Mouse (Mus musculus) megakaryocyte-erythroid progenitor cell, adult 5 weeks (primary cell): ENCODE measurements around the gene Mkks. TPM values are rescaled to one million over a fixed set of nuclear protein-coding genes. Genes with fewer than 3 reads are reported as not detected.

ENCODE experiments used
- polyA plus RNA-seq: library from polyadenylated mRNA; stranded (reverse); fragments of >175 nt; gene quantifications from 2 replicates; pipeline ENCODE4 v1.2.3, GENCODE M21; 2012

Gene Mkks
- polyA plus RNA-seq = 0.29 and 0.31 TPM in 2 replicates

DNA sequence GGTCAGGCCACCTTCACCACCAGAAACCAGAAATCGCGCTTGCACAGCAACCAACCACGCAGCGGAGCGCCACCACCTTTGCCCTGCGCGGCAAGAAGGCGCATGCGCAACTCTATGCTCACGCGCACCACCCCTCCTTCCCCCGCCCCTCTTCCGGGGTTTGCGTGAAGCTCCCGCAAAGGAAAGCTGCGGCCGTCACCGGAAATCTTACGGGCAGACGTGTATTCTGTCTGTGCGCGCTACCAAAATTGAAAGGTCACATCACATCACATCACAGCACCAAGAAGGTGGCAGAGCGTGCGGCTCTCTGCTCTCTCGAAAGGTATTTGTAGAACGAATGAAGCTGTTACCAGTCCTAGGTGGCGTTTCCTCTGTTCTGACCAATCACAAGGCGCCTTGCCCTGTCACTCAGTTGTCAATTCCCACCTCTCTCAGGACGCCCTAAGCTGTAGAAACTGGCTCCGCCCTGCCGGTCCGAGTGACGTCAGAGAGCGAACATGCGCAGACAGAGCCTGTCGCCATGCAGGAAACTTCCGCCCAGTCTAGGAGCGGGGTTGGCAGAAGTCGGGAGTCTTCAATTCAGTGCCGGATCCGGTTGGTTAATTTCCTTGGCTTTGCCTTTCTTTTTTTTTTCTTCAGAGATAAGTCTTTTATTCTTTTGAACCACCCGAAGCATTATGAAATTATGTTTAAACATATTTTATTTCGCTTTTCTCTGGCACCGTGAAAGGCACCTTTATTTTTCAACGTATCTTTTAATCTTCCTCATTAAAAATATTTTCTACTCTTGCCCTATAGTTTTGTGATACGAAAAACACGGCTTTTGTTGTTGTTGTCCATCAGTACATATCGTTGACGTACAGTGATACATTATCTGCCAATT is at the start of gene Mkks, which contains the start of the genes Slx4ip and AL731706.1:
Mkks (minus strand) TSS at position 322 of the 883 bp plus-strand sequence.
Slx4ip (plus strand) TSS at position 151 of the 883 bp plus-strand sequence.
AL731706.1 (minus strand) TSS at position 322 of the 883 bp plus-strand sequence.

GRCm38 (mm10) chr2:136885579-136885978 is 5.6 kb downstream of the Mkks start, which contains the start of gene AL731706.2:
Gene AL731706.2 (minus strand): TSS chr2:136885679.

Other genes starting within 250 kb of the Mkks start
- gene Snap25, start 177.9 kb downstream of the Mkks start, polyA plus RNA-seq = not detected in 2 replicates
- 2.7 TPM in 1 of 2 replicates, not detected in the other for gene AL731706.2, start 5.7 kb downstream of the Mkks start, polyA plus RNA-seq
- gene Slx4ip, start 171 bp downstream of the Mkks start, polyA plus RNA-seq = 0.44 and 0.51 TPM in 2 replicates
- gene AL731706.1, start within 50 bp of the Mkks start, polyA plus RNA-seq = 1.7 and 2.3 TPM in 2 replicates
- 0.20 and 0.70 TPM in 2 replicates for gene Jag1, start 225.3 kb upstream of the Mkks start, polyA plus RNA-seq